Mouse (Mus musculus): ENCODE data around the gene Prkaca. TPM values are rescaled to one million over a fixed set of nuclear protein-coding genes. Genes with fewer than 3 reads are reported as not detected.
"Not testable (repeated sequence)": the region's sequence is repeated elsewhere in the genome, so short reads cannot be mapped to it uniquely, and the experiment has no call there.

Gene Prkaca
- polyA plus RNA-seq, 1 experiment from 2014 or later = 101 TPM

DNA sequence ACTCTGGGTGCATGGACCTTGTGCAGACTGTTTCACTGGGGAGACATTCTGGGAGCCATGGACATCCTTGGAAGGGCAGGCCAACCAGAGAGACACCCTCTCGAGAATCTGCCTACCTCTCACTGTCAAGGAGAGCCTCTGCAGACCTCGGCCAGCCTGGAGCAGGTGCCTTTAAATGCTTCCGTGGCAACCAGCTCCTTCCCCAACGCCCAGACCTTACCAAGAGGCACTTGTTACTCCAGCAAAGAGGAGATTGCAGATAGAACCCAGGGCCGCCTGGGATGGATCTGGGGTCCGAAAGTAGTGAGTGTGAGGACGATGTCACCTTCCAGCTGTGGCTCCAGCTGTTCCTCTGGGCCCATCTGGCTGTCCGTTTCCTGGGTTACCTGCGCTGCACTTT, 5.4 kb downstream of the Prkaca start:
- no peak for ATAC-seq (ENCODE audit: insufficient number of reproducible peaks, insufficient read depth, low FRiP score, low read depth)
- H3K4me2 ChIP-seq (replicated peaks; ENCODE audit: low read depth, low read length) = no peak overlapping the region
- H3K4me1 ChIP-seq (ENCODE audit: control insufficient read depth, insufficient read depth, low read length) = peaks cover 16% of the 10 kb centered on the region; the same call in 1 of the 2 replicates
- no peak overlapping the region; the same call in 1 of the 2 replicates for H3K27ac ChIP-seq (ENCODE audit: low read length)
- H3K27me3 ChIP-seq (ENCODE audit: control insufficient read depth, insufficient read depth, low read length) = no peaks in the 10 kb centered on the region
- WGBS = 76% methylated on average over 9 of the region's 9 CpGs
- H3K36me3 ChIP-seq (ENCODE audit: control insufficient read depth, insufficient read depth, low read length) = peaks cover 25% of the 10 kb centered on the region
- H3K9me3 ChIP-seq (ENCODE audit: control insufficient read depth, low read depth, low read length) = no peaks in the 10 kb centered on the region
- no peak overlapping the region for H3K4me3 ChIP-seq (ENCODE audit: low read depth, low read length)
- no peak overlapping the region for H3K9ac ChIP-seq (replicated peaks; ENCODE audit: low read depth, low read length)

DNA sequence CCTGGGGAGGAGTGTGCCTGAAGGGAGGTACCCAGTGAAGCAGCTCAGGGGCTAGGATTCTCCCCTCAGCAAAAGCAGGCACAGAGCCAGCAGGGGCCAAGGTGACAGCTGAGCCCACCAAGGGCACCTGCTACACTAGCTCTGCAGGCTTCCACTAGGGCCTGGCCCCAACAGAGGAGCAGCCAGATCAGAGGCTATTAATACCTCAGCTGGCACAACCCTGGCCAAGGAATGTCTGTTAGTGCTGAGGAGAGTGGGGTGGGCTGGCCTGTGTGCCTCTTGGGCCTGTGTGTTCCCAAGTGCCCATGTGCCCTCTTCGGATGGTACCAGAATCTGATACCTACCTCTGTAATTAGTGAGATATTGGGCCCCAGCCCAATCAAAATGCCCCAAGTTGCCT, 7.5 kb downstream of the Prkaca start:
- H3K9me3 ChIP-seq (ENCODE audit: control insufficient read depth, low read depth, low read length) = no peaks in the 10 kb centered on the region
- H3K4me2 ChIP-seq (replicated peaks; ENCODE audit: low read depth, low read length) = no peak overlapping the region
- H3K4me1 ChIP-seq (ENCODE audit: control insufficient read depth, insufficient read depth, low read length) = peaks cover 7% of the 10 kb centered on the region; the same call in 1 of the 2 replicates
- H3K27me3 ChIP-seq (ENCODE audit: control insufficient read depth, insufficient read depth, low read length) = no peaks in the 10 kb centered on the region
- H3K9ac ChIP-seq (replicated peaks; ENCODE audit: low read depth, low read length) = no peak overlapping the region
- ATAC-seq (ENCODE audit: insufficient number of reproducible peaks, insufficient read depth, low FRiP score, low read depth) = no peak
- WGBS = 86% methylated on average over 1 of the region's 1 CpGs
- H3K4me3 ChIP-seq (ENCODE audit: low read depth, low read length) = no peak overlapping the region
- no peak overlapping the region for H3K27ac ChIP-seq (ENCODE audit: low read length)
- peaks cover 37% of the 10 kb centered on the region for H3K36me3 ChIP-seq (ENCODE audit: control insufficient read depth, insufficient read depth, low read length)

DNA sequence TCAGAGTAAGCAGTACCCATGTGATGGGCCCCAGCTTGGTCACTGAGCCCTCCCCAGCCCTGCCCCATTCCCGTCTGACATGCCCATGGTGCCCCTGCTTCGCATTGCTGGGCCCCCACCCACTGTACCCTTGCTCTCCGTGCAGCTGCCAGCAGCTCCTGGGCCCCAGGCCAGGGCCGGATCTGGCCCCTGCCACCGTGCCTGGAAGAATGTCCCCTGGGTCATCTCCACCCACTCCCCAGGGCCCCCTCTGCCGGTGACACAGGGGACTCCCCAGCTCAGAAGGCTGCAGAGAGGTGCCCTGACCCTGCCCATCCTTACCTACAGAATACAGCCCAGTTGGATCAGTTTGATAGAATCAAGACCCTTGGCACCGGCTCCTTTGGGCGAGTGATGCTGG, 8.1 kb downstream of the Prkaca start:
- ATAC-seq (ENCODE audit: insufficient number of reproducible peaks, insufficient read depth, low FRiP score, low read depth) = no peak
- Histone ChIP-seq H3K36me3 (ENCODE audit: control insufficient read depth, insufficient read depth, low read length) (peaks cover 40% of the 10 kb centered on the region), H3K27ac (ENCODE audit: low read length) (no peak overlapping the region), H3K9me3 (ENCODE audit: control insufficient read depth, low read depth, low read length) (no peaks in the 10 kb centered on the region), H3K4me3 (ENCODE audit: low read depth, low read length) (no peak overlapping the region), H3K4me1 (ENCODE audit: control insufficient read depth, insufficient read depth, low read length) (peaks cover 7% of the 10 kb centered on the region; the same call in 1 of the 2 replicates), H3K27me3 (ENCODE audit: control insufficient read depth, insufficient read depth, low read length) (no peaks in the 10 kb centered on the region), H3K9ac (replicated peaks; ENCODE audit: low read depth, low read length) (no peak overlapping the region), H3K4me2 (replicated peaks; ENCODE audit: low read depth, low read length) (no peak overlapping the region)
- WGBS = 80% methylated on average over 8 of the region's 8 CpGs

DNA sequence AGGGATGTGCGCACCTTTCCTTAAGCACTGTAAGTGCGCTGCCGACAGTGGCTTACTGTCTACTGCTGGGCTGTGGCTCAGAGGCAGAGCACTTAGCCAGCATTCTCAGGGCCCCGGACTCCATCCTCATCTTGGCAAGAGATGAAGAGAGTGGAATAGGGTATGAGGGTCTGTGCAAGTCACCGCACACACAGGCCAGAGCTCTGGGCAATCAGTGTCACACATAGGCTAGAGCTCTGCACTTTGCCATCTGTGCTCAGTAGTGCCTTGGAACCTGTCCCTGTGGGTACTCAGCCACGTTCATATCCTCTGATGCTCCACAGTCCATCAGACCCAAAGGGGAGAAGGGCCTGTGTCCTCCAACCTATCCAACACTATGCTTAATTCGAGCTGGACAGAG, 8.7 kb downstream of the Prkaca start:
- 93% methylated on average over 7 of the region's 7 CpGs for WGBS
- H3K9ac ChIP-seq (replicated peaks; ENCODE audit: low read depth, low read length) = no peak overlapping the region
- no peak overlapping the region for H3K4me3 ChIP-seq (ENCODE audit: low read depth, low read length)
- no peak for ATAC-seq (ENCODE audit: insufficient number of reproducible peaks, insufficient read depth, low FRiP score, low read depth)
- peaks cover 47% of the 10 kb centered on the region for H3K36me3 ChIP-seq (ENCODE audit: control insufficient read depth, insufficient read depth, low read length)
- no peaks in the 10 kb centered on the region for H3K9me3 ChIP-seq (ENCODE audit: control insufficient read depth, low read depth, low read length)
- H3K4me1 ChIP-seq (ENCODE audit: control insufficient read depth, insufficient read depth, low read length) = peaks cover 7% of the 10 kb centered on the region; the same call in 1 of the 2 replicates
- no peak overlapping the region for H3K4me2 ChIP-seq (replicated peaks; ENCODE audit: low read depth, low read length)
- no peaks in the 10 kb centered on the region for H3K27me3 ChIP-seq (ENCODE audit: control insufficient read depth, insufficient read depth, low read length)
- no peak overlapping the region for H3K27ac ChIP-seq (ENCODE audit: low read length)

DNA sequence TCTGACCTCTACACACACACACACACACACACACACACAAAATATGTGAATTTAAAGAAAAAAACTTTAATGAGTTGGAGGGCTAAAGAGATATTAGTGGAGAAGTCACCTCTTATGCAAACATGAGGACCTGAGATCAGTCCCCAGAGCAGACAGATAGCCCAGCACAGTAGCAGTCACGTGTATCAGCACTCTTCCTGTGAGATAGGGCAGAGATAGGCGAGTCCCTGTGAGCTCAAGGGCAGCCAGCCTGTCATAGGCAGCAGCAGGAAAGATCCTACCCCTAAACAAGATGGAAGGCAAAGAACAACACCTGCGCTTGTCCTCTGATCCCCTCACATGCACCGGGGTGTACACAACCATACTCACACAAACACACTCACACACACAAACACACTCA, 9.7 kb downstream of the Prkaca start:
- WGBS = 80% methylated on average over 4 of the region's 4 CpGs
- Histone ChIP-seq H3K36me3 (ENCODE audit: control insufficient read depth, insufficient read depth, low read length) (peaks cover 53% of the 10 kb centered on the region), H3K9me3 (ENCODE audit: control insufficient read depth, low read depth, low read length) (no peaks in the 10 kb centered on the region), H3K9ac (replicated peaks; ENCODE audit: low read depth, low read length) (no peak overlapping the region), H3K27me3 (ENCODE audit: control insufficient read depth, insufficient read depth, low read length) (no peaks in the 10 kb centered on the region), H3K27ac (ENCODE audit: low read length) (no peak overlapping the region), H3K4me2 (replicated peaks; ENCODE audit: low read depth, low read length) (no peak overlapping the region), H3K4me1 (ENCODE audit: control insufficient read depth, insufficient read depth, low read length) (peaks cover 4% of the 10 kb centered on the region; the same call in 1 of the 2 replicates), H3K4me3 (ENCODE audit: low read depth, low read length) (no peak overlapping the region)
- no peak for ATAC-seq (ENCODE audit: insufficient number of reproducible peaks, insufficient read depth, low FRiP score, low read depth)

DNA sequence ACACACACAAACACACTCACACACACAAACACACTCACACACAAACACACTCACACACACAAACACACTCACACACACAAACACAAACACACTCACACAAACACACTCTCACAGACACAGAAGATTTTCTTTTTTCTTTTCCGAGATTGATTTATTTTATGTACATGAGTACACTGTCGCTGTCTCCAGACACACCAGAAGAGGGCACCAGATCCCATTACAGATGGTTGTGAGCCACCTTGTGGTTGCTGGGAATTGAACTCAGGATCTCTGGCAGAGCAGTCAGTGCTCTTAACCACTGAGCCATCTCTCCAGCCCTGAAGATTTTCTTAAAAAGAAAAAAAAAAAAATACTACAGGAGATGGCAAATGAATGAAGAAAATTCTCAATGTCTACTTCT, 10.4 kb downstream of the Prkaca start:
- H3K4me3 ChIP-seq (ENCODE audit: low read depth, low read length); H3K27me3 ChIP-seq (ENCODE audit: control insufficient read depth, insufficient read depth, low read length); H3K27ac ChIP-seq (ENCODE audit: low read length); H3K4me1 ChIP-seq (ENCODE audit: control insufficient read depth, insufficient read depth, low read length); H3K4me2 ChIP-seq (replicated peaks; ENCODE audit: low read depth, low read length); ATAC-seq (ENCODE audit: insufficient number of reproducible peaks, insufficient read depth, low FRiP score, low read depth); H3K9ac ChIP-seq (replicated peaks; ENCODE audit: low read depth, low read length); H3K9me3 ChIP-seq (ENCODE audit: control insufficient read depth, low read depth, low read length): not testable (repeated sequence)
- WGBS = 96% methylated on average over 2 of the region's 2 CpGs
- H3K36me3 ChIP-seq (ENCODE audit: control insufficient read depth, insufficient read depth, low read length) = peaks cover 59% of the 10 kb centered on the region

DNA sequence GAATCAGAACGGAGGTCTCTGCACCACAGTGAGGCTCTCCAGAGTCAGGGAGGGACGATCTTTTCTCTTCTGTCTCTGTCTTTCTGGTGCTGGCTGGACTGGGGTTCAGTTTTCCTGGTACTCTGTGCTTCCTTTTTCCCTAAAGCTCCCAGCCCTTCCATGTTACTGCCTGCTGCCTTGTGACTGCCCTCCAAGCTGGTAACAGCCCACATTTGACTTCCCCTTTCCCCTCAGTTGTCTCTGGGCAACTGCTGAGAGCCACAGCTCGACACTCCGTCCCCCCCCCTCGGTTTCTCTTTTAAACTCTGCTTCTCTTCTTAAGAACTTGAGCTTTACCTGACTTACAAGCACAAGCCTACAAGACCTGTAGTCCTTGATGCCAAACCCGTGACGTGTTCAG, 16.4 kb downstream of the Prkaca start:
- peaks cover 66% of the 10 kb centered on the region for H3K36me3 ChIP-seq (ENCODE audit: control insufficient read depth, insufficient read depth, low read length)
- no peak for ATAC-seq (ENCODE audit: insufficient number of reproducible peaks, insufficient read depth, low FRiP score, low read depth)
- H3K4me3 ChIP-seq (ENCODE audit: low read depth, low read length) = no peak overlapping the region
- no peak overlapping the region for H3K4me2 ChIP-seq (replicated peaks; ENCODE audit: low read depth, low read length)
- no peaks in the 10 kb centered on the region for H3K9me3 ChIP-seq (ENCODE audit: control insufficient read depth, low read depth, low read length)
- H3K27ac ChIP-seq (ENCODE audit: low read length) = no peak overlapping the region
- no peak overlapping the region for H3K9ac ChIP-seq (replicated peaks; ENCODE audit: low read depth, low read length)
- 90% methylated on average over 7 of the region's 7 CpGs for WGBS
- H3K4me1 ChIP-seq (ENCODE audit: control insufficient read depth, insufficient read depth, low read length) = no peaks in the 10 kb centered on the region
- H3K27me3 ChIP-seq (ENCODE audit: control insufficient read depth, insufficient read depth, low read length) = no peaks in the 10 kb centered on the region

DNA sequence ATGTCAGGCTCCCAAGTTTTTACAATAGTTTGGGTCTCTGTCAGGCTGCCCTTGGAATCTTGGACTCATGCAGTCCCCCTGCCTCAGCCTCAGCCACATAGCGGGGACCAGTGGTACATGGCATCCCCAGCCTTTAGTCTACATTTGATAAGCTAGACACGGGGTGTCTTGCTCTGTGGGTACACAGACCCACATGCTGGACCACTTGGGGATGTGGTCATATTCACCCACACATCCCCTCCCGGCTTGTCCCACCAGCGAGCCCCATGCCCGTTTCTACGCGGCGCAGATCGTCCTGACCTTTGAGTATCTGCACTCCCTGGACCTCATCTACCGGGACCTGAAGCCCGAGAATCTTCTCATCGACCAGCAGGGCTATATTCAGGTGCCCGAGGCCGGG, 17.4 kb downstream of the Prkaca start:
- Histone ChIP-seq H3K9ac (replicated peaks; ENCODE audit: low read depth, low read length) (no peak overlapping the region), H3K9me3 (ENCODE audit: control insufficient read depth, low read depth, low read length) (no peaks in the 10 kb centered on the region), H3K36me3 (ENCODE audit: control insufficient read depth, insufficient read depth, low read length) (peaks cover 64% of the 10 kb centered on the region), H3K4me1 (ENCODE audit: control insufficient read depth, insufficient read depth, low read length) (no peaks in the 10 kb centered on the region), H3K4me2 (replicated peaks; ENCODE audit: low read depth, low read length) (no peak overlapping the region), H3K27ac (ENCODE audit: low read length) (no peak overlapping the region), H3K27me3 (ENCODE audit: control insufficient read depth, insufficient read depth, low read length) (no peaks in the 10 kb centered on the region), H3K4me3 (ENCODE audit: low read depth, low read length) (no peak overlapping the region)
- no peak for ATAC-seq (ENCODE audit: insufficient number of reproducible peaks, insufficient read depth, low FRiP score, low read depth)
- 95% methylated on average over 14 of the region's 14 CpGs for WGBS

DNA sequence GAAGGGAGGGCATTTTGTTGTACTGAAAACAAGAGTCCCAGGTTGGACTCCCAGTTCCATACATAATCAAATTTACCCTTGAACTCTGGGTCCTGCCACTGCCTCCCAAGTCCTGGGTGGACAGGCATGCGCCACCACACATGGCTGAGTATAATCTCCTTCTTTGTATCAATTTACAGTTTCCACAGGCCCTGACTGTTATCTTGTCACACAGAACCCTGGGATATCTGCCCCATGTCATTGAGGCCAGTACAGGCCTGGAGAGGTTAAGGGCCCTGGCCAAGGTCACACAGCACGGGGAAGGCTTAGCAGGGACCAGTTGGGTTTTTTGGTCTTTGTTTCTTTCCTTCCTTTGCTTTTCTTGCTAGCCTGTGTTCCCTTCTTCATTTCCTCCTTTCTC, 19.7 kb downstream of the Prkaca start:
- Histone ChIP-seq H3K9me3 (ENCODE audit: control insufficient read depth, low read depth, low read length) (no peaks in the 10 kb centered on the region), H3K36me3 (ENCODE audit: control insufficient read depth, insufficient read depth, low read length) (peaks cover 49% of the 10 kb centered on the region), H3K9ac (replicated peaks; ENCODE audit: low read depth, low read length) (no peak overlapping the region), H3K27me3 (ENCODE audit: control insufficient read depth, insufficient read depth, low read length) (no peaks in the 10 kb centered on the region), H3K4me2 (replicated peaks; ENCODE audit: low read depth, low read length) (no peak overlapping the region), H3K4me3 (ENCODE audit: low read depth, low read length) (no peak overlapping the region), H3K4me1 (ENCODE audit: control insufficient read depth, insufficient read depth, low read length) (no peaks in the 10 kb centered on the region), H3K27ac (ENCODE audit: low read length) (no peak overlapping the region)
- ATAC-seq (ENCODE audit: insufficient number of reproducible peaks, insufficient read depth, low FRiP score, low read depth) = no peak
- 86% methylated on average over 2 of the region's 2 CpGs for WGBS
